Mouse (Mus musculus) MEL-GATA-1-ER (cell line): ENCODE measurements around the gene Plin3.

ENCODE experiments used
- DNase-seq: peaks from one replicate; pipeline ENCODE4 v3.0.0-alpha.2; 2012; ENCODE audit warnings: low read depth; ENCODE audit errors: extremely low read depth

The Plin3 gene

GRCm38 (mm10) chr17:56302363-56302996, 9.8 kb upstream of the Plin3 start:
- DNase-seq = no peak

GRCm38 (mm10) chr17:56300186-56300585, 7.5 kb upstream of the Plin3 start, which contains the start of gene Arrdc5:
TSS of gene Arrdc5 (minus strand) at chr17:56300286.
- no peak for DNase-seq

GRCm38 (mm10) chr17:56298238-56298637, 5.6 kb upstream of the Plin3 start:
- DNase-seq = no peak

GRCm38 (mm10) chr17:56296201-56296600, 3.5 kb upstream of the Plin3 start:
- no peak for DNase-seq

GRCm38 (mm10) chr17:56294241-56294640, 1.6 kb upstream of the Plin3 start:
- no peak for DNase-seq

GRCm38 (mm10) chr17:56293291-56293690, 618 bp upstream of the Plin3 start:
- no peak for DNase-seq

- no peak for DNase-seq
Measured at GRCm38 (mm10) chr17:56291826-56292475, 722 bp downstream of the Plin3 start.

GRCm38 (mm10) chr17:56291171-56291511, 1.5 kb downstream of the Plin3 start:
- DNase-seq = peak; percentile 95

GRCm38 (mm10) chr17:56290388-56291170, 2.1 kb downstream of the Plin3 start:
- peak; percentile 85 for DNase-seq

GRCm38 (mm10) chr17:56289371-56290331, 3.0 kb downstream of the Plin3 start:
- peak; percentile 30 for DNase-seq

GRCm38 (mm10) chr17:56288866-56289265, 3.8 kb downstream of the Plin3 start:
- DNase-seq = no peak

GRCm38 (mm10) chr17:56287830-56288229, 4.8 kb downstream of the Plin3 start:
- DNase-seq = no peak

GRCm38 (mm10) chr17:56285995-56286394, 6.7 kb downstream of the Plin3 start:
- no peak for DNase-seq

- DNase-seq = no peak
Measured at GRCm38 (mm10) chr17:56283316-56283715, 9.4 kb downstream of the Plin3 start.

- no peak for DNase-seq
Measured at GRCm38 (mm10) chr17:56282802-56283201, 9.9 kb downstream of the Plin3 start.

- no peak for DNase-seq
Measured at GRCm38 (mm10) chr17:56281193-56281592, 11.5 kb downstream of the Plin3 start.

GRCm38 (mm10) chr17:56279481-56280155, 13.1 kb downstream of the Plin3 start:
- no peak for DNase-seq

- no peak for DNase-seq
Measured at GRCm38 (mm10) chr17:56278340-56278739, 14.3 kb downstream of the Plin3 start.

- DNase-seq = no peak
Measured at GRCm38 (mm10) chr17:56277567-56277893, 15.1 kb downstream of the Plin3 start.

- DNase-seq = peak; percentile 99
Measured at GRCm38 (mm10) chr17:56276643-56277566, 15.8 kb downstream of the Plin3 start, which contains the start of gene Ticam1. TSS of gene Ticam1 (minus strand) at chr17:56276786.
